Mouse (Mus musculus): ENCODE measurements at regions not wholly inside any gene's neighbourhood (a gene's known extent, or its start where the extent isn't known, plus 50 kb on each side); places are given as distances from the start of the nearest gene placed in this dataset.

- Histone ChIP-seq H3K9me3 (ENCODE audit: control insufficient read depth, low read length) (no peaks in the 10 kb centered on the region), H3K36me3 (ENCODE audit: control insufficient read depth, insufficient read depth, low read length) (no peaks in the 10 kb centered on the region), H3K4me1 (ENCODE audit: control insufficient read depth, insufficient read depth, low read length) (no peaks in the 10 kb centered on the region), H3K27ac (ENCODE audit: low read depth, low read length) (no peak overlapping the region), H3K27me3 (ENCODE audit: control insufficient read depth, insufficient read depth, low read length) (no peaks in the 10 kb centered on the region), H3K9ac (ENCODE audit: low read length) (no peak overlapping the region), H3K4me2 (ENCODE audit: low read depth) (no peak overlapping the region), H3K4me3 (ENCODE audit: low read depth, low read length) (no peak overlapping the region)
- 87% methylated on average over 5 of the region's 5 CpGs for WGBS
- ATAC-seq (ENCODE audit: insufficient read depth, low FRiP score, low TSS enrichment) (no peak), DNase-seq (ENCODE audit: low spot score) (no peak)
Measured at GRCm38 (mm10) chr11:34153749-34154525, 54.0 kb downstream of the Foxi1 start.

- H3K9me3 ChIP-seq (ENCODE audit: control insufficient read depth, low read length), result no peaks in the 10 kb centered on the region
- WGBS, result 35% methylated on average over 5 of the region's 5 CpGs
- H3K4me1 ChIP-seq (ENCODE audit: control insufficient read depth, insufficient read depth, low read length), result peaks cover 2% of the 10 kb centered on the region; the same call in 1 of the 2 replicates
- DNase-seq (ENCODE audit: low spot score) (peak; percentile 77), ATAC-seq (ENCODE audit: insufficient read depth, low FRiP score, low TSS enrichment) (no peak)
- no peak overlapping the region for H3K9ac ChIP-seq (ENCODE audit: low read length)
- H3K27me3 ChIP-seq (ENCODE audit: control insufficient read depth, insufficient read depth, low read length), result no peaks in the 10 kb centered on the region
- H3K27ac ChIP-seq (ENCODE audit: low read depth, low read length), result no peak overlapping the region
- H3K4me2 ChIP-seq (ENCODE audit: low read depth), result no peak overlapping the region
- H3K36me3 ChIP-seq (ENCODE audit: control insufficient read depth, insufficient read depth, low read length), result no peaks in the 10 kb centered on the region
- H3K4me3 ChIP-seq (ENCODE audit: low read depth, low read length), result no peak overlapping the region
Measured at GRCm38 (mm10) chr11:34149370-34149976, 51.1 kb upstream of the 4930469K13Rik start.

Measured in neural tube, embryonic 11.5 days (tissue).